Mouse (Mus musculus): ENCODE results near the gene Itm2c.

- TF ChIP-seq UBTF (IDR thresholded peaks at IDR 0.05; ENCODE audit: low read depth, low read length) (no peak), CTCF (conservative IDR thresholded peaks at IDR 0.05 in 1 of 2, IDR thresholded peaks at IDR 0.05 in 1 of 2; ENCODE audit: low read depth in 2 of 2, low read length in 2 of 2) (peak; percentile 15 to 65; a peak in 2 of 4 replicates), ZNF384 (IDR thresholded peaks at IDR 0.05; ENCODE audit: low read depth, low read length) (no peak), EP300 (IDR thresholded peaks at IDR 0.05; ENCODE audit: low read length) (no peak), MAFK (IDR thresholded peaks at IDR 0.05; ENCODE audit: insufficient replicate concordance, low read length) (no peak), ZKSCAN1 (IDR thresholded peaks at IDR 0.05; ENCODE audit: borderline replicate concordance, low read depth, low read length) (no peak), ZMIZ1 (IDR thresholded peaks at IDR 0.05; ENCODE audit: low read depth, low read length) (no peak), USF2 (conservative IDR thresholded peaks at IDR 0.05; ENCODE audit: low read depth, low read length) (no peak), ZC3H11A (IDR thresholded peaks at IDR 0.05; ENCODE audit: low read depth, low read length) (no peak), RAD21 (IDR thresholded peaks at IDR 0.05; ENCODE audit: low read depth, low read length) (peak; percentile 9), CHD2 (IDR thresholded peaks at IDR 0.05; ENCODE audit: low read length) (no peak)
Measured at GRCm38 (mm10) chr1:85899388-85899761, 5.3 kb downstream of the Itm2c start.

All from CH12.LX (cell line).